Mouse (Mus musculus) Patski (cell line): ENCODE data around the gene Gpc6. TPM values are rescaled to one million over a fixed set of nuclear protein-coding genes. Genes with fewer than 3 reads are reported as not detected.
A peak's percentile ranks its signal among the peaks of the same experiment; 100 is the strongest.

Experiments used
- ATAC-seq: fragments of 100-300 bp; one replicate; pipeline ENCODE4 v1.8.0; 2021
- CTCF ChIA-PET: fragments of 350-600 bp; sonication (Branson Sonifier 250); formaldehyde crosslinking; loops from one replicate; lab custom pipeline; 2022; ENCODE audit warnings: inconsistent platforms; lab: Charles Lee
- POLR2A ChIA-PET: fragments of 350-600 bp; sonication (Branson Sonifier 250); formaldehyde crosslinking; loops from one replicate; lab custom pipeline; 2022; ENCODE audit warnings: antibody characterized with exemption, inconsistent platforms; lab: Charles Lee
- DNase-seq: peaks from one replicate; pipeline ENCODE4 v3.0.0-alpha.2; 2011; ENCODE audit warnings: low read depth, low spot score
- H3K27me3 ChIP-seq: fragments of 371-371 bp; one replicate; pipeline ENCODE4 v1.5.1; 2021
- CTCF ChIP-seq: fragments of 100-300 bp; IDR thresholded peaks from one replicate; pipeline ENCODE4 v1.5.1; 2021
- in situ Hi-C: fragments of 300-500 bp; cut with MboI; formaldehyde crosslinking; loops from 3 replicates; pipeline ENCODE4 v1.11.1; 2018; ENCODE audit warnings: low pct_unique_long_range_greater_than_20kb, mixed read lengths
- polyA plus RNA-seq: library from polyadenylated mRNA; unstranded; gene quantifications from one replicate; pipeline ENCODE4 v1.2.3, GENCODE M21; 2021

Gene Gpc6
- polyA plus RNA-seq, 1 experiment from 2014 or later, result 56.6 TPM

- no peak for ATAC-seq
- POLR2A ChIA-PET, result interaction anchor here (0.6 to 1.4 kb wide), 3 partner anchors 15 to 709 kb away, joined by 3 to 4 read pairs (median 3); no protein-coding TSS in a partner anchor
- CTCF ChIA-PET, result interaction anchor here (0.7 to 2.3 kb wide), 8 partner anchors 10 to 955 kb away, joined by 3 to 13 read pairs (median 3); no protein-coding TSS in a partner anchor
- TF ChIP-seq CTCF, result no peak
- in situ Hi-C loops, result loop anchor here (5.0 to 25.0 kb wide), 6 partner anchors 363 to 1010 kb away; no protein-coding TSS in a partner anchor
- H3K27me3 ChIP-seq, result no peaks in the 10 kb centered on the region
- no peak for DNase-seq
Measured at GRCm38 (mm10) chr14:116927341-116928315, 2.5 kb downstream of the Gpc6 start.

- CTCF ChIA-PET, result interaction anchor here (0.7 to 2.3 kb wide), 7 partner anchors 9 to 954 kb away, joined by 3 to 13 read pairs (median 3); no protein-coding TSS in a partner anchor
- ATAC-seq (no peak), DNase-seq (no peak)
- H3K27me3 ChIP-seq, result no peaks in the 10 kb centered on the region
- TF ChIP-seq CTCF, result no peak
- POLR2A ChIA-PET, result interaction anchor here (0.6 to 1.4 kb wide), 3 partner anchors 19 to 233 kb away, joined by 3 to 4 read pairs (median 4); no protein-coding TSS in a partner anchor
- in situ Hi-C loops, result loop anchor here (5.0 to 25.0 kb wide), 6 partner anchors 364 to 1009 kb away; no protein-coding TSS in a partner anchor
Measured at GRCm38 (mm10) chr14:116928395-116928794, 3.3 kb downstream of the Gpc6 start.

- ATAC-seq, result peak; percentile 2
- ChIA-PET POLR2A (interaction anchor here (0.6 to 1.4 kb wide), 3 partner anchors 19 to 232 kb away, joined by 3 to 4 read pairs (median 4); no protein-coding TSS in a partner anchor), CTCF (interaction anchor here (0.7 to 2.3 kb wide), 9 partner anchors 9 to 953 kb away, joined by 3 to 13 read pairs (median 3); no protein-coding TSS in a partner anchor)
- H3K27me3 ChIP-seq, result no peaks in the 10 kb centered on the region
- no peak for TF ChIP-seq CTCF
- in situ Hi-C loops, result loop anchor here (5.0 to 25.0 kb wide), 6 partner anchors 364 to 1008 kb away; no protein-coding TSS in a partner anchor
- no peak for DNase-seq
Measured at GRCm38 (mm10) chr14:116928796-116929529, 3.8 kb downstream of the Gpc6 start.

- POLR2A ChIA-PET, result no interaction called here
- ATAC-seq (no peak), DNase-seq (no peak)
- CTCF ChIA-PET, result no interaction called here
- in situ Hi-C loops, result loop anchor here (25.0 kb wide), 2 partner anchors 453 to 728 kb away; no protein-coding TSS in a partner anchor
- TF ChIP-seq CTCF, result no peak
- no peaks in the 10 kb centered on the region for H3K27me3 ChIP-seq
Measured at GRCm38 (mm10) chr14:116933825-116934224, 8.7 kb downstream of the Gpc6 start.

- ChIA-PET CTCF (interaction anchor here (0.6 to 2.9 kb wide), 5 partner anchors 10 to 362 kb away, joined by 3 to 13 read pairs (median 3); no protein-coding TSS in a partner anchor), POLR2A (interaction anchor here (0.6 kb wide), 1 partner anchor 824 kb away, joined by 3 read pairs; no protein-coding TSS in a partner anchor)
- DNase-seq, result no peak
- in situ Hi-C loops, result loop anchor here (25.0 kb wide), 2 partner anchors 449 to 724 kb away; no protein-coding TSS in a partner anchor
- H3K27me3 ChIP-seq, result no peaks in the 10 kb centered on the region
- TF ChIP-seq CTCF, result no peak
- ATAC-seq, result no peak
Measured at GRCm38 (mm10) chr14:116937910-116938560, 12.9 kb downstream of the Gpc6 start.

GRCm38 (mm10) chr14:116938735-116939134 is 13.6 kb downstream of the Gpc6 start:
- TF ChIP-seq CTCF, result no peak
- no peak for DNase-seq
- no peak for ATAC-seq
- ChIA-PET CTCF (interaction anchor here (0.6 to 2.9 kb wide), 5 partner anchors 9 to 361 kb away, joined by 3 to 13 read pairs (median 3); no protein-coding TSS in a partner anchor), POLR2A (interaction anchor here (0.6 kb wide), 1 partner anchor 824 kb away, joined by 3 read pairs; no protein-coding TSS in a partner anchor)
- in situ Hi-C loops, result loop anchor here (25.0 kb wide), 2 partner anchors 449 to 724 kb away; no protein-coding TSS in a partner anchor
- H3K27me3 ChIP-seq, result no peaks in the 10 kb centered on the region

- in situ Hi-C loops, result loop anchor here (25.0 kb wide), 2 partner anchors 448 to 723 kb away; no protein-coding TSS in a partner anchor
- DNase-seq, result no peak
- ChIA-PET POLR2A (interaction anchor here (0.6 kb wide), 1 partner anchor 8 kb away, joined by 3 read pairs; no protein-coding TSS in a partner anchor), CTCF (no interaction called here)
- TF ChIP-seq CTCF, result no peak
- H3K27me3 ChIP-seq, result no peaks in the 10 kb centered on the region
- peak; percentile 47 for ATAC-seq
Measured at GRCm38 (mm10) chr14:116939561-116939960, 14.4 kb downstream of the Gpc6 start.

GRCm38 (mm10) chr14:116941772-116942171 is 16.7 kb downstream of the Gpc6 start:
- in situ Hi-C loops, result loop anchor here (25.0 kb wide), 2 partner anchors 446 to 721 kb away; no protein-coding TSS in a partner anchor
- no peak for TF ChIP-seq CTCF
- ATAC-seq, result no peak
- ChIA-PET POLR2A (no interaction called here), CTCF (no interaction called here)
- DNase-seq, result no peak
- H3K27me3 ChIP-seq, result no peaks in the 10 kb centered on the region

GRCm38 (mm10) chr14:116943751-116944150 is 18.6 kb downstream of the Gpc6 start:
- no peak for DNase-seq
- in situ Hi-C loops, result loop anchor here (25.0 kb wide), 2 partner anchors 444 to 719 kb away; no protein-coding TSS in a partner anchor
- ATAC-seq, result no peak

More at GRCm38 (mm10) chr14:116943751-116944150, 18.6 kb downstream of the Gpc6 start:
- ChIA-PET CTCF (interaction anchor here (1.6 kb wide), 1 partner anchor 11 kb away, joined by 3 read pairs; no protein-coding TSS in a partner anchor), POLR2A (no interaction called here)
- TF ChIP-seq CTCF, result no peak
- H3K27me3 ChIP-seq, result no peaks in the 10 kb centered on the region
